Mouse (Mus musculus): ENCODE measurements around the gene Slc13a3.

- TF ChIP-seq CTCF (IDR thresholded peaks at IDR 0.05; ENCODE audit: low read depth, low read length) (no peak), POLR2A (IDR thresholded peaks at IDR 0.05; ENCODE audit: borderline replicate concordance, low read depth, low read length) (no peak)
Measured at GRCm38 (mm10) chr2:165375478-165375877, 97.6 kb downstream of the Slc13a3 start.
